Mouse (Mus musculus) C2C12 (cell line): ENCODE results near the gene Nrtn.

Source experiments
- CEBPB ChIP-seq: IDR thresholded peaks from one replicate; pipeline ENCODE4 v1.6.1; 2011; ENCODE audit warnings: low read depth, mild to moderate bottlenecking, control low read depth, moderate library complexity
- CTCF ChIP-seq: IDR thresholded peaks from one replicate; pipeline ENCODE4 v1.5.1; 2011; ENCODE audit not compliant: control insufficient read depth, insufficient read depth, insufficient read length
- MAX ChIP-seq: IDR thresholded peaks from one replicate; pipeline ENCODE4 v1.6.1; 2011; ENCODE audit warnings: mild to moderate bottlenecking, control low read depth
- MYOD1 ChIP-seq: IDR thresholded peaks from one replicate; pipeline ENCODE4 v1.6.1; 2011; ENCODE audit warnings: low read depth; ENCODE audit not compliant: control insufficient read depth, insufficient read length
- MYOG ChIP-seq: IDR thresholded peaks from one replicate; pipeline ENCODE4 v1.6.1; 2011; ENCODE audit not compliant: control insufficient read depth, insufficient read length; ENCODE audit errors: extremely low read depth
- USF1 ChIP-seq: IDR thresholded peaks from one replicate; pipeline ENCODE4 v1.6.1; 2011; ENCODE audit warnings: low read depth, mild to moderate bottlenecking, control low read depth, moderate library complexity

DNA sequence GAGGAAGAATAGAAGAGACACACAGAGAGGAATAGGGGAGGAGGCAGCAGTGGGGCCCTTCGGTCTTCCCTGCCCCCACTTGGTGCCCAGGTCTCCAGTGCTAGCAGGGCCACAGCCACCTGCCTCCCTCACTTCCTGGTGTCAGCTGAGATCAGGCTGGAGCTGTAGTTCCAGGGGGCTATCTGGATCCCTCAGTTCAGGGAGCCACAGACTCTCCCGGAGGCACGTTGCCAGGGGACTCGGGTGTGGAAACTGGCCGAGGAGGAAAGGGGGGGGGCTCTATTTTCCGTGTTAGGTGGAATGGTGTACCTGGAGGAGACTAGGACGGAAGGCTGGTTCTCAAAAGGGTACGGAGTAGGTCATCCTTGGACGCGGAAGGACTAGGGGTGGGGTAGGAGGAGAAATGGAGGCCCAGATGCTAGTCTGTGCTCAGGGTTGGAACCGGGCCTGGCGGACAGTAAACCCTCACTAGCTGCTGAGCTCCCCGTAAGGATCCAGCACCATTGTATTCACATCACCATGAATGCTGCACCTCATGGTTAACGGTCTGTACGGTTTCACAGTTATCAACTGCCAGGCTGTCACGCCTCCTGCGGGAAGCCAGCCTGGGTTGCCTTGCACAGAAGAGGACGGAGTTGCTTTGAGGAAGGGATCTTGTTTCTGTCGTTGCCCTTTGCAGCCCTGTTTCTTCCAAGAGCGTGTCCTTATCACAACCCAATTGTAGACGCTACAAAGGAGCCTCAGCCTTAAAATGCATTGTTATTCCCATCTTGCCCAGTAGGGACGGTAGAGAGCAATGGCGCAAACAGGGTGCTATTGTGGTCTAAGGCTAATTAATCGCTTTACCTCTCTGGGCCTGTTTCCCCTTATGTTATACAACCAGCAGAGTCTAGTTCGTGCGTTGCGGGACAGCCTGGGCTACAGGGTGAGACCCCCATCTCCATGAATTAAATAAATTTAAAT, 5.7 kb upstream of the Nrtn start:
- TF ChIP-seq CTCF, result peak; percentile 59
- no peak for TF ChIP-seq USF1
- TF ChIP-seq MYOG, result no peak
- TF ChIP-seq MYOD1, result no peak
- TF ChIP-seq MAX, result no peak
- no peak for TF ChIP-seq CEBPB
